Mouse (Mus musculus): ENCODE results near the gene Ptpn3. TPM values are rescaled to one million over a fixed set of nuclear protein-coding genes. Genes with fewer than 3 reads are reported as not detected.

Gene Ptpn3
- total RNA-seq (2014; rRNA removed) (1.8 and 5.7 TPM in 2 replicates), polyA plus RNA-seq (2015; fragmentation: Nextera tagmentation; extraction: Ambion mirVana) (0.92 and 1.2 TPM in 2 replicates)

DNA sequence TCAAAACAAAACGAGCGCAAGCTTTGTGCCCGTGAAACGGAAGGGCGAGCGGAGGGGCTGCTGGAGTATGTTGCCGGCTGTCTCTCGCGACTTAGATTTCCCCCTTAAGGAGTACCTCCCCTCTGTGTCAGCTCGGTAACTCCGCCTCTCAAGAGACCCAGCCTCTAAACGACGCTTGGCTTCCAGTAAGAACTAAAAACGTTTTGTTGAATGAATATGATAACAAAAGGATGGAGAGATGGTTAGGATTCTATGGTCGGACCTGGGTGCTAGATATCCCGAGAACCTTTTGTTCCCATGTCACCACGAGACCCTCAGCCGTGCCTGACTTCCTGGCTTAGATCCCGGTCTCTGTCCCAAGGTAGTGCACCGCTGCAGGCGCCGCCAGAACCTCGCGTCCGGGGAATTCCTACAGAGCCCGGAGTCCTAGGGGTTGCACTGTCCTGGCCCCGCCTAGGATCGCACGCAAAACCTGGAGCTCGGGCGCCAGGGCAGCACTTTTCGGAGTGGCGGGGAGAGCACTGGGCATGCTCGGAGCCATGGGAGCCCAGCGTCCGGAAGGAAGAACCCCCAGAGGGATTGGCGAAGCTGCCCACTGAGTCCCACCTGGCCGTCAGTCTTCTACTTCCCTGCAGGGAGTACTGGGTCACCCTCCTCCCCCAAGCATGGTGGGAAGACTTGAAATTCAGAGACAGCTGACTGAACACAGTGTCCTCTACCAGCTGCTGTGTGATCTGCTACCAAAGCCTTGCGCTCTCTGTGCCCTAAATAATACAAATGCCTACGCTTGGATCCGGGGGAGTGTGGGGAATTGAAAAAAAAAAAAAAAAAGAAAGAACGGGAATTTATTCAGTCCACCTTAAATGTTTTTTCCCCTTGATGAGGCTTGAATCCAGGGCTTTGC lies at the start of gene Ptpn3:
Ptpn3 (minus strand) TSS at position 428 of the 904 bp plus-strand sequence.
- H3K4me2 ChIP-seq (ENCODE audit: low read depth): peak within 1 kb of the TSS; percentile 94
- no peaks in the 10 kb centered on the region; the same call in none of the 2 replicates for H3K27me3 ChIP-seq (ENCODE audit: insufficient read depth, low read length)
- H3K4me1 ChIP-seq (ENCODE audit: insufficient read depth): peaks cover 9% of the 10 kb centered on the region; the same call in 1 of the 2 replicates
- peak within 1 kb of the TSS; percentile 69 for H3K9ac ChIP-seq
- H3K4me3 ChIP-seq (ENCODE audit: low read depth, low read length): peak within 1 kb of the TSS; percentile 73
- under 1% methylated on average over 42 of the region's 42 CpGs for WGBS
- ATAC-seq: peak; percentile 91
- H3K27ac ChIP-seq (ENCODE audit: low read depth, low read length): peak within 1 kb of the TSS; percentile 64
- no peaks in the 10 kb centered on the region for H3K9me3 ChIP-seq (ENCODE audit: low read length)
- peak; percentile 85 for DNase-seq
- H3K36me3 ChIP-seq (ENCODE audit: insufficient read depth): no peaks in the 10 kb centered on the region
- TF ChIP-seq CTCF (IDR thresholded peaks at IDR 0.05; ENCODE audit: low read depth): no peak

- 96% methylated on average over 2 of the region's 2 CpGs for WGBS
- Histone ChIP-seq H3K9ac (no peak overlapping the region), H3K4me3 (ENCODE audit: low read depth, low read length) (no peak overlapping the region), H3K4me2 (ENCODE audit: low read depth) (no peak overlapping the region), H3K9me3 (ENCODE audit: low read length) (no peaks in the 10 kb centered on the region), H3K27me3 (ENCODE audit: insufficient read depth, low read length) (no peaks in the 10 kb centered on the region), H3K27ac (ENCODE audit: low read depth, low read length) (no peak overlapping the region), H3K36me3 (ENCODE audit: insufficient read depth) (no peaks in the 10 kb centered on the region), H3K4me1 (ENCODE audit: insufficient read depth) (no peaks in the 10 kb centered on the region)
- DNase-seq (no peak), ATAC-seq (no peak)
- no peak for TF ChIP-seq CTCF (IDR thresholded peaks at IDR 0.05; ENCODE audit: low read depth)
These were observed 48.9 kb upstream of the Ptpn3 start for GRCm38 (mm10) chr4:57350541-57350940.

DNA sequence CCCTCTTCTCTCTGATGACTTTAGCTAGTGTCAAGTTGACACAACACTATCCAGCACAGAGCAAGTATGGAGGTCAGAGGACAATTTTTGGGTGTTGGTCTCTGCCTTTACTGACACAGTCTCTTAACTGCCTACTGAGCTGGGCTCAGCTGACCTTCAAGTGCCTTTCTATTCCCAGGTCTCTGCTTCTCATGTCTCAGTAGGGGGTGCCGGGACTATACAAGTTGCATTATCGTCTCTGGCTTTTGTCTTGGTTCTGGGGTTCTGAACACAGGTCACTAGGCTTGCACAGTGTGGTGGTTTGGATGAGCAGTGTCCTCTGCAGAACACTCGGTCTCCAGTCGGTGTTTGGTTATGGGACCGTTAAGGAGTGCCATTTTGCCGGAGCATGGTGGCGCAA lies 42.4 kb upstream of the Ptpn3 start:
- no peak for DNase-seq
- no peaks in the 10 kb centered on the region for H3K36me3 ChIP-seq (ENCODE audit: insufficient read depth)
- H3K9ac ChIP-seq: no peak overlapping the region
- no peak overlapping the region for H3K4me2 ChIP-seq (ENCODE audit: low read depth)
- H3K9me3 ChIP-seq (ENCODE audit: low read length): no peaks in the 10 kb centered on the region
- H3K4me3 ChIP-seq (ENCODE audit: low read depth, low read length): no peak overlapping the region
- 93% methylated on average over 7 of the region's 7 CpGs for WGBS
- H3K27ac ChIP-seq (ENCODE audit: low read depth, low read length): no peak overlapping the region
- no peaks in the 10 kb centered on the region for H3K27me3 ChIP-seq (ENCODE audit: insufficient read depth, low read length)
- no peak for TF ChIP-seq CTCF (IDR thresholded peaks at IDR 0.05; ENCODE audit: low read depth)
- ATAC-seq: no peak
- no peaks in the 10 kb centered on the region for H3K4me1 ChIP-seq (ENCODE audit: insufficient read depth)

DNA sequence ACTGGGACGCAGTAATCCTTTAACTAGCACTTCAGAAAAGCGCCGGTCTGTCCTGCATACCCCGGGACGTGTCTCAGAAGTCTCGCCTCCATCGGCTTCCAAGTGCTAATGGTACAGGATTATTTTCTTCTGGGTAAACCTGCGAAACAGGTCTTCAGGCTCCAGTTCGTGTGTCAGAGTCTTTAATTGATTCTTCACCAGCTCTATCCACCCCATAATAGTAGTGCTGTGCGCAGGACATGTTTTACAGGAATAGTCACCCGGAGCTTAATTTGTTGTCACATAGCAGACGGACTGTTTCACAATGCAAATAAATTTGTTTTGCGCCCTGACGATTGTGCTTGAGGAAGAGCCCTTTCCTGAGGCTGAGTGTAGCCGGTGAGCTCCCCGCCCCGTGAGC lies 37.3 kb upstream of the Ptpn3 start:
- no peaks in the 10 kb centered on the region for H3K36me3 ChIP-seq (ENCODE audit: insufficient read depth)
- no peak overlapping the region for H3K4me2 ChIP-seq (ENCODE audit: low read depth)
- no peaks in the 10 kb centered on the region for H3K27me3 ChIP-seq (ENCODE audit: insufficient read depth, low read length)
- WGBS: 88% methylated on average over 17 of the region's 17 CpGs
- no peak for DNase-seq
- no peak overlapping the region for H3K4me3 ChIP-seq (ENCODE audit: low read depth, low read length)
- H3K9me3 ChIP-seq (ENCODE audit: low read length): no peaks in the 10 kb centered on the region
- no peaks in the 10 kb centered on the region for H3K4me1 ChIP-seq (ENCODE audit: insufficient read depth)
- no peak overlapping the region for H3K9ac ChIP-seq
- TF ChIP-seq CTCF (IDR thresholded peaks at IDR 0.05; ENCODE audit: low read depth): no peak
- no peak overlapping the region for H3K27ac ChIP-seq (ENCODE audit: low read depth, low read length)
- ATAC-seq: no peak

GRCm38 (mm10) chr4:57338061-57338460 lies 36.4 kb upstream of the Ptpn3 start:
- Histone ChIP-seq H3K4me3 (ENCODE audit: low read depth, low read length) (no peak overlapping the region), H3K27ac (ENCODE audit: low read depth, low read length) (no peak overlapping the region), H3K9ac (no peak overlapping the region), H3K9me3 (ENCODE audit: low read length) (no peaks in the 10 kb centered on the region), H3K36me3 (ENCODE audit: insufficient read depth) (no peaks in the 10 kb centered on the region), H3K4me1 (ENCODE audit: insufficient read depth) (no peaks in the 10 kb centered on the region), H3K4me2 (ENCODE audit: low read depth) (no peak overlapping the region), H3K27me3 (ENCODE audit: insufficient read depth, low read length) (no peaks in the 10 kb centered on the region)
- WGBS: 88% methylated on average over 9 of the region's 9 CpGs
- ATAC-seq (no peak), DNase-seq (no peak)
- no peak for TF ChIP-seq CTCF (IDR thresholded peaks at IDR 0.05; ENCODE audit: low read depth)

- H3K4me3 ChIP-seq (ENCODE audit: low read depth, low read length): no peak overlapping the region
- no peak for DNase-seq
These were observed 33.5 kb upstream of the Ptpn3 start for GRCm38 (mm10) chr4:57335000-57335666.

More at GRCm38 (mm10) chr4:57335000-57335666, 33.5 kb upstream of the Ptpn3 start:
- Histone ChIP-seq H3K27ac (ENCODE audit: low read depth, low read length) (no peak overlapping the region), H3K9me3 (ENCODE audit: low read length) (no peaks in the 10 kb centered on the region), H3K4me1 (ENCODE audit: insufficient read depth) (no peaks in the 10 kb centered on the region), H3K36me3 (ENCODE audit: insufficient read depth) (no peaks in the 10 kb centered on the region), H3K9ac (no peak overlapping the region), H3K27me3 (ENCODE audit: insufficient read depth, low read length) (no peaks in the 10 kb centered on the region), H3K4me2 (ENCODE audit: low read depth) (no peak overlapping the region)
- TF ChIP-seq CTCF (IDR thresholded peaks at IDR 0.05; ENCODE audit: low read depth): no peak
- WGBS: 35% methylated on average over 9 of the region's 9 CpGs
- ATAC-seq: no peak; the same call in 1 of the 2 replicates
